Mouse (Mus musculus) layer of hippocampus, postnatal 25 days (tissue): ENCODE measurements around the gene Olfr1463. TPM values are rescaled to one million over a fixed set of nuclear protein-coding genes. Genes with fewer than 3 reads are reported as not detected.

Source experiments
- DNase-seq, 2 experiments: peaks; one replicate each; pipeline ENCODE4 v3.0.0; 2022; ENCODE audit warnings: mixed read lengths in 2 of 2, low spot score in 1 of 2; ENCODE audit errors: extremely low spot score in 1 of 2
- total RNA-seq, 2 experiments: library from RNA; stranded (reverse); gene quantifications; 2 replicates each; pipeline ENCODE4 v1.2.3; 2021

The Olfr1463 gene
- not detected for total RNA-seq

DNA sequence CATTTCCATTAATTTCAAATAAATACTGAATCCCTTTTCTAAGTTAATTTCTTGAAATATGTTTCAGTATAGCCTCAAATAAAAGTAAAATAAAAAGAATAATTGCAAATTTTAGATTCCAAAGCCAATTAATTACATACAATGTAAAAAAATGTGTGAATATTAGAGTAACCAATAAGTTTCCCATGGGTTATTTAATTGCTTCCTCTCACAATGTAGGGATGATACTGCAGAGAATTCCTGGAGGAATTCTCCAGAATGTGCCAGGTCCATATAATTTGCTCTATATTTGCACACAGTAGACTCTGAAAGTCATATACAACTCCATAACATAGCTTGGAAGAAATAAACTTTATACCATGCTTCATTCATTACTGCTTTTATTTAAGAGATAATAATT, at the start of gene Olfr1463:
Olfr1463 (plus strand) TSS at position 301 of the 400 bp plus-strand sequence.
- no peak for DNase-seq

DNA sequence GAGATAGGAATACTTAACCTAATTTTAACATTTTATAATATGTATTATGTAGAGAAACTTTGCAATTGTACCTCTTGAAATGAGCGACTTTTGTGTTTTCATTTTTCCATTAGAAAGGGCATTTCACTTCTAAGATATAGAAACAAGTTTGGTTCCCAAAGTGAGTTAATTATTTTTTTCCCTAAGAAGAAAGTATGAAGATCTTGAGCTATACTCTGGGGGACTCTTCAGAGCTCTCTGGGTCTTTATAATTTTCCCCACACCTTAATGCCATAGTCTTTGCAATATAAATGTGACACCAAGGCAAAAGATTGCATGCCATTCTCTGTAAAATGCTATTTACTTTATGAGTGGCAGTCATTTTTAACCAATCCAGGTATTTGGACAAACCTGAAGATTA, 45.7 kb upstream of the Olfr1463 start, which contains the start of gene Olfr1462:
Olfr1462 (plus strand) TSS at position 301 of the 400 bp plus-strand sequence.
- no peak for DNase-seq

GRCm38 (mm10) chr19:13221666-13222065, 9.5 kb upstream of the Olfr1463 start:
- DNase-seq = no peak

Other genes with a start within 250 kb of the Olfr1463 start
- not detected for gene Olfr1451, start 236.3 kb upstream of the Olfr1463 start, total RNA-seq
- gene Olfr1453, start 203.0 kb upstream of the Olfr1463 start, total RNA-seq = not detected
- gene Olfr1454, start 170.7 kb upstream of the Olfr1463 start, total RNA-seq = not detected
- not detected for gene Olfr1457, start 133.4 kb upstream of the Olfr1463 start, total RNA-seq
- not detected for gene Olfr1458, start 124.6 kb upstream of the Olfr1463 start, total RNA-seq
- gene Olfr1459, start 81.8 kb upstream of the Olfr1463 start, total RNA-seq = under 1 TPM; 0.17 to 0.19 TPM
- gene Olfr1461, start 68.3 kb upstream of the Olfr1463 start, total RNA-seq = not detected
- gene Olfr1462, start 45.6 kb upstream of the Olfr1463 start, total RNA-seq = not detected
- not detected for gene Olfr1465, start 84.2 kb downstream of the Olfr1463 start, total RNA-seq
- gene Olfr1466, start 107.5 kb downstream of the Olfr1463 start, total RNA-seq = not detected
- gene Olfr1467, start 130.9 kb downstream of the Olfr1463 start, total RNA-seq = not detected
- not detected for gene Olfr1469, start 176.5 kb downstream of the Olfr1463 start, total RNA-seq
- gene Olfr1471, start 212.1 kb downstream of the Olfr1463 start, total RNA-seq = not detected
- gene Olfr1472, start 224.8 kb downstream of the Olfr1463 start, total RNA-seq = not detected
- not detected for gene Olfr1474, start 238.2 kb downstream of the Olfr1463 start, total RNA-seq
- gene Olfr1475, start 248.9 kb downstream of the Olfr1463 start, total RNA-seq = not detected